In the genomic region with DNA sequence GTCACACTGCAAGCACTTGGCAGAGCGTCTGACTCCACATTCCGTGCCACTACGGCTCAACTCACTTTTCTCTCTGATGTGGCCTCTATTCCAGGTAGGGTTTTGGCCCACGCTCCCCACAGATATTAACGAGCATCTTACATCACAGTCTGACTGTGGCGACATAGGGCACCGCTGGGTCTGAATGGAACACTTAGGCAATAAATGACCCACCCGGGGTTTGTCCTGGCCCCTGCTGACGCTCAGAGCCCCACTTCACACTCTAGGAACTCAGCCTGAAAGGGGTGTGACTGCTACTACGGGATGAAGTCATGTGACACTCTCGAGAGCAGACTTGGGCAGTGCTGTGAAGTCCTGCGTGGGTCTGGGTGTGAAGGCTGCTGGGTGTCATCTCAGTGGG, we compare ENCODE assay signal across 29 mouse cellular contexts.
DNase-seq lines count a peak whose midpoint lies in the region; ATAC-seq and TF ChIP-seq lines count a peak whose summit lies in the region.
"Had no signal": no experiment of that assay in that cellular context is flagged by ENCODE, and none has a peak within 500 bp of the region (broad histone marks: within the 10 kb centered on the region; RNA-seq: fewer than 3 reads in every experiment).

No protein-coding gene starts in this region.

- peak; percentile 14 for DNase-seq in adrenal gland, adult 2 months
- no peak for DNase-seq in adrenal gland, postnatal 4 days (ENCODE audit: low spot score in 2 of 2)
- no peak for DNase-seq in heart, adult 11 months
- DNase-seq in lung, postnatal 0 days (ENCODE audit: low spot score) = no peak
- no peak for DNase-seq in lung, adult 2 months
- no peak for DNase-seq in urinary bladder, postnatal 14 days (ENCODE audit: low spot score)
- DNase-seq: adrenal gland, postnatal 25 days; cerebellum, adult 8-10 months; cerebellum, postnatal 25 days; forebrain, postnatal 0 days; kidney, adult 9 months; kidney, postnatal 10 days; layer of hippocampus, postnatal 36 days; left cerebral cortex, postnatal 4 days; liver, postnatal 0 days; lung, postnatal 10 days; right cerebral cortex, postnatal 4 days had no signal

- H3K4me1 ChIP-seq in heart, embryonic 15.5 days (replicated peaks) = peaks cover 9% of the 10 kb centered on the region
- H3K4me1 ChIP-seq in lung, postnatal 0 days (ENCODE audit: insufficient read depth, low read depth, low read length) = no peaks in the 10 kb centered on the region
- H3K4me1 ChIP-seq in lung, adult 2 months (ENCODE audit: control insufficient read depth, insufficient read depth, low read length) = no peaks in the 10 kb centered on the region
- H3K4me1 ChIP-seq: embryonic facial prominence, embryonic 15.5 days; hindbrain, embryonic 10.5 days; liver, embryonic 12.5 days; midbrain, embryonic 10.5 days had no signal

- no peaks in the 10 kb centered on the region for H3K36me3 ChIP-seq in heart, embryonic 15.5 days
- no peaks in the 10 kb centered on the region for H3K36me3 ChIP-seq in lung, postnatal 0 days (ENCODE audit: insufficient read depth, low read length)
- H3K36me3 ChIP-seq: embryonic facial prominence, embryonic 10.5 days; embryonic facial prominence, embryonic 15.5 days; forebrain, embryonic 12.5 days; G1E; hindbrain, embryonic 10.5 days; liver, embryonic 12.5 days; midbrain, embryonic 10.5 days had no signal

- no peak; the same call in 1 of the 2 replicates for ATAC-seq in heart, embryonic 15.5 days (replicated peaks; ENCODE audit: insufficient number of reproducible peaks, insufficient read depth, low FRiP score, low read depth)
- peak; percentile 28; the same call in 1 of the 2 replicates for ATAC-seq in lung, postnatal 0 days
- ATAC-seq in megakaryocyte, adult 5-6 weeks (ENCODE audit: poor library complexity, severe bottlenecking) = peak; percentile 18; the same call in 1 of the 2 replicates
- ATAC-seq: forebrain, postnatal 0 days; hindbrain, embryonic 16.5 days; liver, embryonic 12.5 days; liver, postnatal 0 days; midbrain, embryonic 16.5 days had no signal

- H3K27ac ChIP-seq in heart, embryonic 15.5 days = no peak overlapping the region
- no peak overlapping the region for H3K27ac ChIP-seq in lung, postnatal 0 days (ENCODE audit: low read length)
- H3K27ac ChIP-seq: embryonic facial prominence, embryonic 10.5 days; embryonic facial prominence, embryonic 15.5 days; forebrain, embryonic 12.5 days; hindbrain, embryonic 10.5 days; liver, embryonic 12.5 days; macrophage; midbrain, embryonic 10.5 days had no signal

- H3K9me3 ChIP-seq in heart, embryonic 15.5 days (replicated peaks) = no peaks in the 10 kb centered on the region
- H3K9me3 ChIP-seq in lung, postnatal 0 days (ENCODE audit: low read length) = no peaks in the 10 kb centered on the region
- H3K9me3 ChIP-seq: embryonic facial prominence, embryonic 10.5 days; embryonic facial prominence, embryonic 15.5 days; forebrain, embryonic 12.5 days; G1E; hindbrain, embryonic 10.5 days; liver, embryonic 12.5 days; midbrain, embryonic 10.5 days had no signal

- no peak for TF ChIP-seq EP300 in lung, postnatal 0 days (IDR thresholded peaks at IDR 0.05)

- H3K27me3 ChIP-seq in heart, embryonic 15.5 days = no peaks in the 10 kb centered on the region
- H3K27me3 ChIP-seq in lung, postnatal 0 days (replicated peaks; ENCODE audit: insufficient read depth, low read length) = no peaks in the 10 kb centered on the region
- H3K27me3 ChIP-seq: embryonic facial prominence, embryonic 15.5 days; forebrain, embryonic 12.5 days; liver, embryonic 12.5 days had no signal

- WGBS in heart, embryonic 15.5 days = 45% methylated on average over 12 of the region's 12 CpGs
- WGBS in lung, postnatal 0 days = 60% methylated on average over 12 of the region's 12 CpGs
- WGBS in lung, adult 2 months = 57% methylated on average over 12 of the region's 12 CpGs

- no peak for TF ChIP-seq CTCF in lung, postnatal 0 days (IDR thresholded peaks at IDR 0.05)
- no peak for TF ChIP-seq CTCF in lung, adult 2 months (IDR thresholded peaks at IDR 0.05; ENCODE audit: insufficient read depth, low read length)

- H3K4me2 ChIP-seq in heart, embryonic 15.5 days = peak overlapping the region; percentile 39
- H3K4me2 ChIP-seq in lung, postnatal 0 days (replicated peaks; ENCODE audit: low read depth, low read length) = no peak overlapping the region
- H3K4me2 ChIP-seq: embryonic facial prominence, embryonic 15.5 days; forebrain, embryonic 12.5 days; liver, embryonic 12.5 days had no signal

- H3K9ac ChIP-seq in heart, embryonic 15.5 days = no peak overlapping the region
- H3K9ac ChIP-seq in lung, postnatal 0 days (replicated peaks; ENCODE audit: low read depth) = no peak overlapping the region
- H3K9ac ChIP-seq: embryonic facial prominence, embryonic 15.5 days; forebrain, embryonic 12.5 days; forebrain, postnatal 0 days; liver, embryonic 12.5 days; liver, postnatal 0 days had no signal

- no peak for TF ChIP-seq POLR2A in lung, adult 2 months (IDR thresholded peaks at IDR 0.05; ENCODE audit: borderline replicate concordance, extremely low read depth, low read depth, low read length)

- H3K4me3 ChIP-seq in heart, embryonic 15.5 days = no peak overlapping the region
- H3K4me3 ChIP-seq in lung, postnatal 0 days (ENCODE audit: low read depth, low read length) = no peak overlapping the region
- no peak overlapping the region for H3K4me3 ChIP-seq in lung, adult 2 months (replicated peaks; ENCODE audit: extremely low read depth, low read depth, low read length)
- H3K4me3 ChIP-seq: embryonic facial prominence, embryonic 10.5 days; embryonic facial prominence, embryonic 15.5 days; forebrain, embryonic 12.5 days; hindbrain, embryonic 10.5 days; liver, embryonic 12.5 days; midbrain, embryonic 10.5 days had no signal
